Mouse (Mus musculus) heart, adult 9 months (tissue): ENCODE measurements around the gene Celf2.

Source experiments
- DNase-seq, 2 experiments: peaks; one replicate each; pipeline ENCODE4 v3.0.0; 2022; ENCODE audit warnings: low spot score in 2 of 2

The Celf2 gene

DNA sequence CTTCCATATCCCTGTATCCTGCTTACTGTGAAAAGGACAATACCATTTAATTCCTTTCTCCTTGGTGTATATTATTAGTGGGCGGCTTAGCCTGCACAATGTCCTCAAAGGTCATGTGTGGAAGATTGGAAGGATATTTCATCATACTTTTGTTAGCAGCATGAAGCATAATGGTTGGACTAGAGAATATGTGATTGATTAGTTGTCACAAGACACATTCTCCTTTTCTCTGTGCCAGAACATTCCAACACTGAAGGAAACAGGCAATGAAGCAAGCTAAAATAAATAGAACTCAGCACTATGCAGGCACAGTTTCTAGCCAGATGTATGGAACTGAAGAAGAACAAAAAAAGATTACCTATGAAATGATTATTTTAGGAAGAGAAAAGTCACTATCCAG lies 482.6 kb downstream of the Celf2 start:
- DNase-seq = no peak

GRCm38 (mm10) chr2:7025594-7025993 lies 483.8 kb downstream of the Celf2 start:
- DNase-seq = peak; percentile 48 to 58

GRCm38 (mm10) chr2:7022184-7022583 lies 487.2 kb downstream of the Celf2 start:
- no peak for DNase-seq

DNA sequence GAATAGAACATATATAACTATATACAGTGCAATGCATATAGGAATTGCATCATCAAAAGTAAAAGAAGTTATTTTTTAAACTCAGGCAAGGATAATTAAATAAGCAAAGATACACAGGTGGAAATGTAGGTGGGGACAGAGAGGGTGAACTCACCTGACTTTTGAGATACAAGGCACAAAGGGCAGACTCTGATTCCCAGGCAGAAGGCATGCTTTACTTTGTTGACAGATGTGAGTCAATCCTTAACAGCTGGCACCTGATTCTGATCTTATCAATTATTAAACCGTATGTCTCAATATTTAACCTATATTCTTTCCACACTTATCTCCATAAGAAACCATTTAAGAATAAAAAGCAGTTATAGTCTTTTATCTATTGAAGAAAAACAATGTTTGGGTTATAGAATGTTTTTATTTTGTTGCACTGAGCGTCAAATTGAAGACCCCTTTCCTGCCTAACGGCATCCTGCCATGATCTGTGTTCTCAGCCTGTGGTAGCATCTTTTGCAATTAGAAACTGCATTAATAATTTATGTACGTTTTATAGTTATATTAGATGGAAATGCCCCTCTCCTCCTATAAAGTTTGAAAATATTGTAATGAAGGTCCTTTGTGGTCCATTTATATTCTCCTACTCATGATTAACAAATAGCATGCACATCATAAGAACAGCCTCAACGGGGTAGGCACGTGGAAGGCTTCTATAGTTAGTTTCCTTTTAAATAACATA lies 491.8 kb downstream of the Celf2 start:
- DNase-seq = no peak

GRCm38 (mm10) chr2:7013126-7013525 lies 496.2 kb downstream of the Celf2 start:
- peak; percentile 58 to 67 for DNase-seq

DNA sequence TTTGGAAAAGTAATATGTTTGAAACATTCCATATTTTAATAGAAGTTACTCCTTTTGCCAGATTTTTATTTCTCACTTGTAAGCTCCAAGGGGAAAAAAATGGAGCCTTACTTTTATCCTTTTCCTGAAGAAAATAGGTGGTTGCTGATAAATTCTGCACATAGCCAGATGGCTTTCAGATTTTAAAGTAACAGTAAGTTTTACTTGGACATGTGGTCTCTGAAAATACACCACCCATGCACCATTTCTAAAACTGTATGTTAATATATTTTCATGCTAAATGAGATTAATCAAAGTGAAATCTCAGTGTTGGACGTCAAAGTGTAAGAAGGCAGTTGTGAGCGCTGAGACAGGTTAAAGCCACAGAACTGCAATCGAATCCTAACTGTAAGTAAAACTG lies 502.5 kb downstream of the Celf2 start:
- DNase-seq = no peak

GRCm38 (mm10) chr2:7001967-7002366 lies 507.4 kb downstream of the Celf2 start:
- DNase-seq = no peak

DNA sequence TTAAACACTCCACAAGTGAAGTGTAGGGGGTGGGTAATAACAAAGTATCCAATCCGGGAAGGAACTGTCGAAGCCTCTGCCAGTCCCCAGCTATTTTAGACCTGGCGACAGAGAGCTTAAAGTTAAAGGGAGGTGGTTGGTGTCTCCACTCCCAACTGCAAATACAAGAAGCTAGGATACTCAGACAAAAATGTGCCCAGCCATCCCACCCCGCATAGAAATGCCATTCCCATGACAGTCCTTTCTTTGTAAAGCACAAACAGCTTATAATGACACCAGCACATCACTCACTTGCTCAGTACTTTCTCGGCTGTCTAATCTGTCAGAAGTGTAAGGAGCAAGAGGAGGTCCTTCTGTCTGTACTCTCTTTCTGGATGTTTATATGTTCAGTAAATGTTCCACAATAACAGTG lies 518.3 kb downstream of the Celf2 start:
- DNase-seq = peak; percentile 23 to 24

- no peak for DNase-seq
These were observed 523.7 kb downstream of the Celf2 start for GRCm38 (mm10) chr2:6985706-6986105.

DNA sequence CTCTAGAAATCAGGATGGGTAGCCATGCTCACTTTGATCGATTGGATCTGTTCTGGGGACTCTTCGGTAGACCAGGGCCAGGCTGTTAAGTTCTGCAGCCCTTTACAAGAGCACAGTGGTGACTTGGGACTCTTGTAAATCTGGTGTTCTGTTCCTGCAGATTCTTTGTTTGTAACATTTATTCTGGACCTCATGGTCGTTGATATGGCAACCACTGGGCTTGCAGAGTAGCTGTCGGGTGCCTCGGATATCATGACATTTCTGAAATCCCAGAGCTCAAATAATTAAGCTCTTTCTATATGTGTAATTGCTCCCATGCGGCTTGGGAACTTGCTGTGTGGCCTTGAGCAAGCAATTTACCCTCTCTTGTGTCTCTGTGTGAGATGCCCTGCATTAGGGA lies 525.5 kb downstream of the Celf2 start:
- DNase-seq = no peak

GRCm38 (mm10) chr2:6976300-6976699 lies 533.1 kb downstream of the Celf2 start:
- no peak for DNase-seq

- no peak for DNase-seq
These were observed 540.1 kb downstream of the Celf2 start for GRCm38 (mm10) chr2:6969228-6969627.

DNA sequence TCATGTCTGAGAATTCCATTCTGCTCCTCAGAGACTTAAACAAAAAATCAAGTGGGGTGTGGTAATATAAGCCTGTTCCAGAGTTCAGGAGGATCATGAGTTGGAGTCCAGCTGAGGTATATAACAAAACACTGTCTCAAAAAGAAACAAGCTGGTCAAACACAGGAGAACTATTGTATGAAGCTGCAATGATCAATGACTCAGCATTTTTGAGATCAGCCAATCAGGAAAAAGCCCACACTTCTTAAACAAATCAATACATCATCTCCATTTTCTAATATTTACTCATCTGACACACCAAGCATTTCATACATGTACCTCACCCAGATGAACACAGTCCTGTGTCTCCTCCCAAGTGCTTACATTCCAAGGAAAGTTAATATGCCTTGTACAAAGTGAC lies 544.1 kb downstream of the Celf2 start:
- no peak for DNase-seq

DNA sequence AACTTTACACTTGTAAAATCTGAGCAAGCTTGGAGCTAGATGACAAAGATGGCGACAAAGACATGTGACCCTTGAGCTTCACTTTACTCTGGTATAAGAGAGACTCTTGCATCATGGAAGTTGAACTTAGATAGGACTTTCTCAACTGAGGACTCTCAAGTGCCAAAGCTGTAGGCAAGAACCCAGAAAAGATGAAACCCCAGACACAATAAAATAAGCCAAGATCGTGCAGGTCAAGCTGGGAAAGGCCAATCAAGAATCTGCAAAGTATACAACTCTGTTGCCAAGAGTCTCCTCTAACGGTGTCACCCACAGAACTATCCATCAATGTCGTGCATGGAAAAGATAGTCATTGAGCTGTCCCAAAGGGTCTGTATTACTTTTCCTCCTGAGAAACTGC lies 558.7 kb downstream of the Celf2 start:
- DNase-seq = no peak

GRCm38 (mm10) chr2:6945638-6946415 lies 563.5 kb downstream of the Celf2 start:
- peak in 1 of 2 experiments; percentile 17 for DNase-seq

GRCm38 (mm10) chr2:6943651-6944050 lies 565.7 kb downstream of the Celf2 start:
- no peak for DNase-seq

DNA sequence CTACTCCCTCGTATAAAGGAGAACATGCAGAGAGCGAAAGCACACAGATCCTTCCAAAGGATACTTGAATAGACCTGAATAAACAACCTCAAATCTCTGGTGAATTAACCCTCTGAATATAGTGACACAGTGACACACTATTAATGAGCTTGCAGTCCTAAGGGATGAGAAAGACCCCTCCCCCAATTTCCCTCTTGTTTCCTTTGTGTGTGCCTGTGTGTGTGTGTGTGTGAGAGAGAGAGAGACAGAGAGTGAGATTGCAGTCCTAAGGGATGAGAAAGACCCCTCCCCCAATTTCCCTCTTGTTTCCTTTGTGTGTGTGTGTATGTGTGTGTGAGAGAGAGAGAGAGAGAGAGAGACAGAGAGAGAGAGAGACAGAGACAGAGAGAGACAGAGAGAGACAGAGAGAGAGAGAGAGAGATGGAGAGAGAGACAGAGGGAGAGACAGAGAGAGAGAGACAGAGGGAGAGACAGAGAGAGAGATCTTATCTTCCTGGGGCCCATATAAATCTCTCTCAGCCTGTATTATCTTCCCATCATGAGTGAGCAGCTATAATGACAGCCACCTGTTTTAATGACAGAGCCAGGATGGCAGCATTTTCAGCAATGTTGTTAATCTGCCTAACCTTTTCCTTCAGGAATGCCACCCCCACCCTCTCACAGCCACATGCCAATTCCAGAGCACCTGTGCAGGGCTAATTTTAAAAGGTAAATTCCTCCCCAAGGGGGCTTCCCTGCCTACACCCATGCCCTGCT lies 566.5 kb downstream of the Celf2 start:
- no peak for DNase-seq

DNA sequence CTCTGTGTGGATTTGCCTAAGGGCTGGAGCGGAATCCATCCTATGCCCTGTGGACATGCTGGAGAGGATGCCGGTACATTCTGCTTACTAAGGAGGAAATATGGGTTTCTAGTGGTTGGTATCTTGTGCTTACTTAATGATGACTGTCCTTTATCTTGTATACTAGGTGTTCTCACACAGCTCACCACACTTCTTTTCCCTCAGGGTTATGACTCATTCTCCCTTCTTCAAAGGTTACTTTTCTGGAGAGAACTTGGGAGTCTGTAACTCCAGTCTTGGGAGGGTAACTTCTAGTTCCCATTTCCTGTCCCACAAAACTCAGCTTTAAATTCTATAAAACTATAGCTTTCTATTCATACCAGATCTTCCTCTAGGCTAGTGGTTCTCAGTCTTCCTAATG lies 570.2 kb downstream of the Celf2 start:
- DNase-seq = no peak

DNA sequence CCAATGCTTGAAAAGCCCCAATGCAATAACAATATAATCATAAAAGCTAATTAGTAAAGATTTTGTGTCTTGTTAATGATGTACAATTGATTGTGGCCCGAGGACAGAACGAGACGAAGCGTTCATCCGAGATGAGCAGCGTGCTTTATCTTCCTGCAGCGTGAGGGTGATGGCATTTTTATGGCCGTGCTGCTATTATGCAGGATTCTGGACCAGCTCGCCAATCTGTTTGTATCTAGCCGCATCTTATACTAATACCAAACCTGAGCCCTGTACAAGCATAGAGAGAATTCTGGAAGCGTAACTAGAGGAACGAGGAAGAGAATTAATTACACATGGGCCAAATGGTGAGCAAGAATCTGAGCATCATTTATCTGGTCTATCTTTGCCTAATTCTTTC lies 576.2 kb downstream of the Celf2 start:
- no peak for DNase-seq

- peak; percentile 59 to 60 for DNase-seq
These were observed 581.5 kb downstream of the Celf2 start for GRCm38 (mm10) chr2:6927693-6928360.

DNA sequence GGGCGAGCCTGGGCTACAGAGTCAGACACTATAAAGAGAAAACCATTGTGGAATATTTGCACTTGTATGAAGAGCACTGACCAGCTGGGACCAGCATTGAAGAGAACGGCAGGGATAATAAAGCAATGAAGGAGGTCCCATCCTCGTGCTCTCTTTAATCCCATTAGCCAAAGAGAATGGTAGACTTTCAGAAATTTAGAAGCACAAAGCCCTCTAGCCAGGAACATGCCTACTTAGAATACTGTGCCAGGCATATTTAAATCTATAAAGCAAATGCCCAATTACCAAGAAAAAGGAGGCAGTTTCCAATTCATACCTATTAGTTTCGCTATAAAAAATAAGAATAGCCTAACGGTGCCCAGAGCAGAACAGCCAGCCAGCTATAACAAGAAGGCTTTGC lies 583.9 kb downstream of the Celf2 start:
- no peak for DNase-seq
